Mouse (Mus musculus) hindbrain, embryonic 12.5 days (tissue): ENCODE data around the gene Map4k5. TPM values are rescaled to one million over a fixed set of nuclear protein-coding genes. Genes with fewer than 3 reads are reported as not detected.

ENCODE experiments used
- ATAC-seq: fragments of 200-750 bp; cut with Nextera tagmentation; 2 replicates; pipeline ENCODE4 v1.8.0; 2017; ENCODE audit warnings: moderate TSS enrichment; ENCODE audit not compliant: low FRiP score
- H3K27ac ChIP-seq: fragments of 300-500 bp; sonication (generic); 2 replicates; pipeline ENCODE4 v1.5.1; 2016; ENCODE audit warnings: mild to moderate bottlenecking
- H3K27me3 ChIP-seq: fragments of 300-500 bp; sonication (generic); 2 replicates; pipeline ENCODE4 v1.6.1; 2016; ENCODE audit warnings: mild to moderate bottlenecking
- H3K36me3 ChIP-seq: fragments of 300-500 bp; sonication (generic); 2 replicates; pipeline ENCODE4 v1.6.1; 2016; ENCODE audit warnings: mild to moderate bottlenecking
- H3K4me1 ChIP-seq: fragments of 300-500 bp; sonication (generic); 2 replicates; pipeline ENCODE4 v1.6.1; 2016
- H3K4me2 ChIP-seq: fragments of 300-500 bp; sonication (generic); replicated peaks from 2 replicates; pipeline ENCODE4 v1.6.1; 2016; ENCODE audit warnings: mild to moderate bottlenecking
- H3K4me3 ChIP-seq: fragments of 300-500 bp; sonication (generic); 2 replicates; pipeline ENCODE4 v1.5.1; 2016; ENCODE audit warnings: mild to moderate bottlenecking
- H3K9ac ChIP-seq: fragments of 300-500 bp; sonication (generic); 2 replicates; pipeline ENCODE4 v1.6.1; 2016; ENCODE audit warnings: mild to moderate bottlenecking, moderate library complexity
- H3K9me3 ChIP-seq: fragments of 300-500 bp; sonication (generic); replicated peaks from 2 replicates; pipeline ENCODE4 v1.6.1; 2016; ENCODE audit warnings: mild to moderate bottlenecking
- WGBS: fragments of 180-500 bp; shearing (Covaris S2); methylation state at CpG from one replicate; pipeline ENCODE4 v1.1.7; 2016; 5-methylcytosine and 5-hydroxymethylcytosine counted together
- polyA plus RNA-seq: library from polyadenylated mRNA; unstranded; fragments of >200 nt; fragmentation: Nextera tagmentation; extraction: Ambion mirVana; gene quantifications from 2 replicates; pipeline ENCODE4 v1.2.1, GENCODE M21; 2016

Map4k5 gene
- polyA plus RNA-seq, 1 experiment from 2014 or later: 42.9 TPM

DNA sequence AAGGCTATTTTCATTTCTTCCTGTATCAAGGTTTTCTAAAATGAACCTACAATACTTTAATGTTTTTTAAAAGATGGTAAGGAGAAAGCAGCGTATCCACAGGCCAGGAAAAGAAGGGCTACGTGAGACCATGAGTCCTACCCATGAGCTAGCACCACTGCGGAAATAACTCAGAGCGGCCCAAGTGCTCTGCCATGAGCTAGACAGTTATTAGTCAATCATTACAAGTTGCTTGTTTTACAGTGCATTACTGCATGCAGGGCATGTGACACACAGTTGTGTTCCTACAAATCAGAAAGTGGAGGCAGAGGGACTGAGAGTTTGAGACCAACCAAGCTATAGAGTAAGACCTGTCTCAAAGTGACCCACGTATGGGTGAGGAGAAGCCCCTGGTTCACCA lies 8.9 kb downstream of the Map4k5 start:
- H3K27ac ChIP-seq: no peak overlapping the region
- no peaks in the 10 kb centered on the region for H3K27me3 ChIP-seq
- no peak overlapping the region for H3K9ac ChIP-seq
- H3K4me3 ChIP-seq: no peak overlapping the region
- no peak overlapping the region for H3K4me2 ChIP-seq
- no peaks in the 10 kb centered on the region for H3K9me3 ChIP-seq
- H3K36me3 ChIP-seq: no peaks in the 10 kb centered on the region
- ATAC-seq: no peak
- 96% methylated on average over 5 of the region's 5 CpGs for WGBS
- peaks cover 13% of the 10 kb centered on the region for H3K4me1 ChIP-seq

DNA sequence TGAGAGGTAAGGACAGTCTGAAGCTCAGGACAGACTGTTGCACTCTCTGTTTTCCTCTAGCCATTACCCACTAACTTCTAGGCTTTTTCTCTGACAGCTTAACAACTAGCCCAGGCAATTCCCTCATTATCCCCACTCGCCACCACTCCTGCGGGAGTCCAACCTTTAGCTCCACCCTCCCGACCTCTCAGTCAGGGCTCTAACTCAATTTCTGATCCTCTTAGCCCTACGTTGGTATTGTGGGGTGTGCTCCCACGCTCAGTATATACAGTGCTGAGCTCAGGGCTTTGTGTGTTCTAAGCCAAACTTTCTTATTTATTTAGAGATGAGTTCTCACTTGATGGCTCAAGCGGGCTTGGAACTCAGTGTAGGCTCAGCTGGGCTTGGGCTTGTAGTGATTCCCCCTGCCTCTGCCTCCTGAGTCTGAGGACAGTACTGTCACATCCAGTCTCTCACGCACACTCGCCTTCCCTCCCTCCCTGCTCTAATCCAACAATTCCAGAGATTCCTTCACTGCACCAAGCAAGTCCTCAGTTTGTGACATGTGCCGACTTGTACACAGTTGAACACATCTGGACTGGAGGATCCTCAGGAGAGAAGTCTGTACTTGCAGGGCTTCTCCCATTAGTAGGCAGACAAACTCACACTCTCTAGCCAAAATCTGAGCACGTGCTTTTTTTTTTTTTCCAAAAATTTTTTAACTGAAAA lies 11.6 kb downstream of the Map4k5 start:
- no peaks in the 10 kb centered on the region for H3K36me3 ChIP-seq
- H3K9me3 ChIP-seq: no peaks in the 10 kb centered on the region
- H3K27me3 ChIP-seq: no peaks in the 10 kb centered on the region
- no peak overlapping the region for H3K4me3 ChIP-seq
- H3K4me2 ChIP-seq: no peak overlapping the region
- no peak overlapping the region for H3K9ac ChIP-seq
- no peak for ATAC-seq
- WGBS: 46% methylated on average over 10 of the region's 10 CpGs
- peaks cover 13% of the 10 kb centered on the region for H3K4me1 ChIP-seq
- no peak overlapping the region for H3K27ac ChIP-seq

DNA sequence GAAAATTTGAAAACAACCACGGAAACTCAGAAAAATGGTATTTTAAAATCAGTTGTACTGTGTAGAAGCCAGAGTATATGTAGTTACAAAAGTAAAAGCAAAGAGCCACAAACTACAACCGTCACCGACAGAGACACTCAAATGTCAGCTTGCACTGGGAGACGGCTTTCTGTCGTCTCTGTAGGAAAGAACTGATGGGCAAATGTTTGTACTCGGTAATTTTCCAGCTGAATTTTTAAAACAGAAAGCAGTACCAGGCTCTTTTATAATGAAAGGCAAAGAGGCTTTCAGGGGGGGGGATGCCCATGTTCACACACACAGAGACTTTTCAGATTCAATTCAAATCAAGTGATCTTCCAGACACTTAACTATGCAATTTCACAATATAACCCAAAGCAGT lies 13.3 kb downstream of the Map4k5 start:
- no peaks in the 10 kb centered on the region for H3K36me3 ChIP-seq
- ATAC-seq: no peak
- 24% methylated on average over 6 of the region's 6 CpGs for WGBS
- H3K27ac ChIP-seq: no peak overlapping the region
- no peak overlapping the region for H3K9ac ChIP-seq
- H3K4me1 ChIP-seq: peaks cover 13% of the 10 kb centered on the region
- no peaks in the 10 kb centered on the region for H3K9me3 ChIP-seq
- no peak overlapping the region for H3K4me3 ChIP-seq
- H3K4me2 ChIP-seq: no peak overlapping the region
- H3K27me3 ChIP-seq: no peaks in the 10 kb centered on the region

DNA sequence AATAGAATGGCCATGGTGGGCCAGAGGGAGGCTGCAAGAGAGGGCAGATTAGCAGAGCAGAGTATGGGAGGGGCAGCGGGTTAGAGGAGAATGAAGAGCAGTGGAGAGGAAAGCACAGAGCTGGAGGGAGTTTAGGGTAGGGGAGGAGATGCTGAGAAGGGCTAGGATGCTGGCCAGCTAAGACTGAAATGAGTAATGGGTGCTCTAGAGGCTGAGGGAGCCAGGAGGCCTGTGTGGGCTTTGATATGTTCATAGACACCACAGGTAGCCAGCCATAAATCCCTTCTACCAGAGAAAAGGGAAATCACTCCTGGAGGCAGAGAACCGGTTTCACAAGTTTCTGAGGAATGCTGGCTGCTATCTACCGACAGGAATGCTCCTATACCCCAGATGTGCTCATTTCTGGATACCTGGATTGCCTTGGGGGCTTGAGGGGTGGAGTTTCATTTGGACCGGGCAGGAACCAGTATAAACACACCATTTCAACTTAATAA lies 13.8 kb downstream of the Map4k5 start:
- Histone ChIP-seq H3K4me3 (no peak overlapping the region), H3K4me1 (peaks cover 13% of the 10 kb centered on the region), H3K36me3 (no peaks in the 10 kb centered on the region), H3K27ac (no peak overlapping the region; the same call in 1 of the 2 replicates), H3K4me2 (no peak overlapping the region), H3K27me3 (no peaks in the 10 kb centered on the region), H3K9me3 (no peaks in the 10 kb centered on the region), H3K9ac (no peak overlapping the region)
- no peak for ATAC-seq
- WGBS: 14% methylated on average over 4 of the region's 4 CpGs

DNA sequence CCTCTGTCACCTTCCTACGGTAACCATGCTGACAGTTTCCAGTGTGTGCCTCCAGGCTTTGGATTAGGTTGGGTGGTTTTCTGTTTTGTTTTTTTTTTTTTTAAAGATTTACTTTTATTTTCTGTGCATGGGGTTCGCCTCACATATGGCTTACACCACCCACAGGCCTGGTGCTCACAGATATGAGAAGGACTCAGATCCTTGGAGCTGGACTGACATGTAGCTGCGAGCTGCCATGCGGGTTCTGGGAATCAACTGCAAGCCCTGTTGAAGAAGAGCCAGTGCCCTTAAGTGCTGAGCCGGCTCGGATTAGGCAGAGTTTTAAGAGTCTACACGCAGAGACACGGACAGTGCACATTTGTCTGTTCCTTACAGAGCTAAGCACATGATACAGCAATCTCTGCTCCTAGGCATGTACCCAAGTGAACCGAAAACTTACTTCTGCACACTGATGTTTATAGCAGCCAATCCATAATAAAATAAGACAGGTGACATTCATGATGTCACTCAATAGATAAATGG lies 15.1 kb downstream of the Map4k5 start:
- H3K36me3 ChIP-seq: no peaks in the 10 kb centered on the region
- ATAC-seq: no peak
- no peak overlapping the region for H3K4me2 ChIP-seq
- no peak overlapping the region for H3K9ac ChIP-seq
- H3K4me1 ChIP-seq: peaks cover 13% of the 10 kb centered on the region
- H3K9me3 ChIP-seq: no peaks in the 10 kb centered on the region
- H3K27me3 ChIP-seq: no peaks in the 10 kb centered on the region
- no peak overlapping the region for H3K4me3 ChIP-seq
- 91% methylated on average over 9 of the region's 9 CpGs for WGBS
- H3K27ac ChIP-seq: no peak overlapping the region

DNA sequence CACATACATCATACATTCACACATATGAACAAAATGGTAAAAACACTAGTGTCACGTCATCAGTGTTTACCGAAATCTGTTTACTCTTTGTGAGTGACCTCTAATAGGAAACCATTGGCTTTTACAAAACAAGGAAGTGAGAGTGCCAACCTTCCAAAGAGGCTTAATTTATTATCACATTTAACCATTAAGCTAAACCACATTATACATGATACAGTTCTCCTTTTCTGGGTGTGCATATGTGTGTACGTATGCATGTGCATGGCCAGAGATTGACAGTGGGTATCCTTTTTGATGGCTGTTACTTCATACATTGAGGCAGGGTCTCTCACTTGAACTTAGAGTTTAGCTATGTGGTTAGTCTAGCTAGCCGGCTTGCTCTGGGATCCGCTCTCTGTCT lies 21.4 kb downstream of the Map4k5 start:
- ATAC-seq: no peak
- Histone ChIP-seq H3K9me3 (no peaks in the 10 kb centered on the region), H3K4me1 (no peaks in the 10 kb centered on the region), H3K9ac (no peak overlapping the region), H3K27ac (no peak overlapping the region), H3K36me3 (peaks cover 13% of the 10 kb centered on the region; the same call in 1 of the 2 replicates), H3K27me3 (no peaks in the 10 kb centered on the region), H3K4me2 (no peak overlapping the region), H3K4me3 (no peak overlapping the region)
- 96% methylated on average over 5 of the region's 5 CpGs for WGBS

DNA sequence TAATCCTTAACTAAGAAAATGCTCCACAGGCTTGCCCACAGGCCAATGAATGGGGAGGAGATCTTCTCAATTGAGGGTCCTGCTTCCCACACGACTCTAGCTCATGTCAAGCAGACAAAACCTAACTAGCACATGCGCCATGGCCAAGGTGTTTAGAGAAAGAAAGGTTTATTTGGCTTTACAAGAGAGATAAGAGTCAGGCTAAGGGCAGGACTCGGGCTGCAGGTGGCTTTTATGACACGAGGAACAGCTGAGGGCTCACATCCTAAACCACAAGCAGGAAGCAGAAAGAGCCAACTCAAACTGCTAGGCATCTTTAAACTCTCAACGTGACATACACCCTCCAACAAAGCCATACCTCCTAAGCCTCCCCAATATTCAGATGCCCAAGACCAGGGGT lies 25.7 kb downstream of the Map4k5 start:
- Histone ChIP-seq H3K36me3 (peaks cover 13% of the 10 kb centered on the region; the same call in 1 of the 2 replicates), H3K27me3 (no peaks in the 10 kb centered on the region), H3K9me3 (no peaks in the 10 kb centered on the region), H3K4me2 (no peak overlapping the region), H3K4me3 (no peak overlapping the region), H3K27ac (no peak overlapping the region), H3K9ac (no peak overlapping the region), H3K4me1 (no peaks in the 10 kb centered on the region)
- 92% methylated on average over 5 of the region's 5 CpGs for WGBS
- no peak for ATAC-seq

DNA sequence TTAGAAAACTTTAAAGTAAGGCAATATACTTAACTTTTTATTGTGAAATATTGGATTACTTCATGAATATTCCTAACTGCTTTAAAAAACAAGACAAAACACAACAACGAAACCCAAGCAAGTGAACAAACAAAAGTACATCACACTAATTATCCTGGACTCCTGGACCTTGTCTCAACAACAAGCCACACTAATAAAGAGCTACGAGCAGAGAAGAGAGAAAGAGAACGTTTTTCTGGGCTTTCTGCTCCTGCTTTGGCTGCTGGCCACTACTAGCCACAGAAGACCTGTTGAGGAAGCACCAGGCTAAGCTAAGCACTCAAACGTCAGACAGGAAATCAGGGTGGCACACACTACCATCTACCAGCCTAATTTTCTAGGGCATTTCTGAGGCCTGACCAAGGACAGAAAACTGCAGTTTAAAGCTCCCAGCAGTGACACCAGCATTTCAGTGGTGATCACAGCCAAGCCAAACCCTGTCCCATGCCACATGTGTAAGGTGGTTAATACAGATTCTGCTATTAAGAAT lies 28.8 kb downstream of the Map4k5 start:
- no peaks in the 10 kb centered on the region for H3K4me1 ChIP-seq
- WGBS: 74% methylated on average over 4 of the region's 4 CpGs
- ATAC-seq: no peak
- no peaks in the 10 kb centered on the region for H3K9me3 ChIP-seq
- H3K4me3 ChIP-seq: no peak overlapping the region
- no peaks in the 10 kb centered on the region for H3K36me3 ChIP-seq
- H3K27me3 ChIP-seq: no peaks in the 10 kb centered on the region
- H3K4me2 ChIP-seq: no peak overlapping the region
- no peak overlapping the region for H3K9ac ChIP-seq
- H3K27ac ChIP-seq: no peak overlapping the region

DNA sequence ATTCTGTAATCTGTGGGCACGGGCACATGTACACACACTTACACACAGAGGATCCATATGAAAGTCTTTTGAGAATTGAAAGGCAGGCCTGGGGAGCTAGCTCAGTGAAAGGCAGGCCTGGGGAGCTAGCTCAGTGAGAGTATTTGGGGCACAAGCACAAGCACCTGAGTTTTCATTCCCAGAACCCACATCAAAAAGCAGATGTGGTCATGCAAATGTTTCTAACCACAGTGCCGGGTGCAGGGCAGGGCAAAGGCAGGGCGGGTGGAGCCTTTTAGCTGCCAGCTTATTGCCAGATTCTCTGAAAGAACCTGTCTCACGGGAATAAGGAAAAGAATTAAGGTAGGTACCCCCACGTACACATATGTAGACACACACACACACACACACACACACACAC lies 29.5 kb downstream of the Map4k5 start:
- no peaks in the 10 kb centered on the region for H3K36me3 ChIP-seq
- H3K9ac ChIP-seq: no peak overlapping the region
- H3K4me2 ChIP-seq: no peak overlapping the region
- no peak overlapping the region for H3K27ac ChIP-seq
- no peaks in the 10 kb centered on the region for H3K4me1 ChIP-seq
- H3K27me3 ChIP-seq: no peaks in the 10 kb centered on the region
- 78% methylated on average over 5 of the region's 5 CpGs for WGBS
- H3K9me3 ChIP-seq: no peaks in the 10 kb centered on the region
- H3K4me3 ChIP-seq: no peak overlapping the region
- ATAC-seq: no peak

DNA sequence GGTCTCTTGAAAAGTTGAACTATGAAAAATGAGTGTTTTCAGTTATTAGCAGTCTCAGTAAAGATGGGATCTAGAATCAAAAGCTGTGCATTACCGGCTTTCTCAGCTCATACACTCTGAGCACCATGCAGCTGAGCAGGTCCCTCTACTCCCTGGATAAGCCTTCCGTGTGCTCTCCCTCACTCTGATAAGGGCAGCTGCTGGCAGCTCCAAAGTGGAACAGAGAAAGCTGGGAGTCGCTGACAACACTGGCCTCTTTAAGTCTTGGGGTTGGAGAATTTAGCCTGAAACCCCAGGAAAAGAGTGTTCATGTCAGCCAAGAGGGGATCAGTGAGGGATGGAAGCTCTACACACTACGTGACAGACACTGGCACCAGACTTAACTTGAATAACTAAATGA lies 34.2 kb downstream of the Map4k5 start:
- WGBS: 94% methylated on average over 4 of the region's 4 CpGs
- Histone ChIP-seq H3K27me3 (no peaks in the 10 kb centered on the region), H3K9ac (no peak overlapping the region), H3K27ac (no peak overlapping the region), H3K4me1 (no peaks in the 10 kb centered on the region), H3K9me3 (no peaks in the 10 kb centered on the region), H3K4me3 (no peak overlapping the region), H3K4me2 (no peak overlapping the region), H3K36me3 (peaks cover 9% of the 10 kb centered on the region; the same call in 1 of the 2 replicates)
- ATAC-seq: no peak

DNA sequence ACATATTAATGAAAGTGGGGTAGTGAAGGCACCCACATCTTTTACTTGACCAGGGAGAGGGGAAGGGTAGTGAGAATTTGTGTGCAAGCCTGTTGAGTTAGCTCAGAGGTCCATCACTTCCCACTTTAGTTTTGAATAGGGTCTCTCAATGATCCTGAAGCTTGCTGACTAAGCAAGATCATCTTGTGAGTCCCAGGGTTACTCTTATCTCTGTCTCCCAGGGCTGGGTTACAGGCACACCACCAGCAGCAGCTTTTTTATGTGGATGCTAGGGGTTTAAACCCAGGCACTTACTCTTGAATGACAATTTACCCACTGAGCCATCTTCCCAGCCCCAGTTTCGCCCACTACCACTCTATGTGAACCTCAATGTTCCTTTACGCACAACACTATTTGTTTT lies 35.4 kb downstream of the Map4k5 start:
- H3K9ac ChIP-seq: no peak overlapping the region
- H3K4me1 ChIP-seq: no peaks in the 10 kb centered on the region
- H3K36me3 ChIP-seq: peaks cover 9% of the 10 kb centered on the region; the same call in 1 of the 2 replicates
- H3K27ac ChIP-seq: no peak overlapping the region
- no peak for ATAC-seq
- H3K4me2 ChIP-seq: no peak overlapping the region
- H3K9me3 ChIP-seq: no peaks in the 10 kb centered on the region
- H3K4me3 ChIP-seq: no peak overlapping the region
- no peaks in the 10 kb centered on the region for H3K27me3 ChIP-seq
- WGBS: 97% methylated on average over 2 of the region's 2 CpGs

DNA sequence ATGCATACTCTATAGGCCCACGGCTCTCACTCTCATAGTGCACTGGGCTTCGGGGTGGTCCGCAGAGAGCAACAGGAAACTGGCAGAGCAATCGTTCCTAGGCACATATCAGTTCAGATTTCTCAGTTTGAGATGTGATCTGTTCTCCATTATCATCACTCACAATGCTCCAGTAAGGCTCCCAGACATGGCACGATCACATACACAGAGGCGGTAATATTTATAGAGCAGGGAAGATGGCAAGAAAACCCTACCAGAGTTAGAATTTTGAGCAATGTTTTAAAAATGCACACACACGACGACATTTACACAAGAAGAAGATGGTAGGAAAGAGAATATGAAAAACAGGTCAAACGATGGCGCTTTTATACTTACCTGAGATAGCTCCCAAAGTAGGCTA lies 36.6 kb downstream of the Map4k5 start:
- no peak overlapping the region for H3K9ac ChIP-seq
- peaks cover 16% of the 10 kb centered on the region; the same call in 1 of the 2 replicates for H3K36me3 ChIP-seq
- WGBS: 96% methylated on average over 10 of the region's 10 CpGs
- H3K9me3 ChIP-seq: no peaks in the 10 kb centered on the region
- ATAC-seq: no peak
- no peaks in the 10 kb centered on the region for H3K4me1 ChIP-seq
- no peaks in the 10 kb centered on the region for H3K27me3 ChIP-seq
- H3K27ac ChIP-seq: no peak overlapping the region
- no peak overlapping the region for H3K4me3 ChIP-seq
- H3K4me2 ChIP-seq: no peak overlapping the region
